Mouse (Mus musculus) v-Abl transformed pro-B cells (cell line): ENCODE measurements at regions not wholly inside any gene's neighbourhood (a gene's known extent, or its start where the extent isn't known, plus 50 kb on each side); places are given as distances from the start of the nearest gene placed in this dataset.

Experiments used
- in situ Hi-C, 2 experiments: fragments of 400-800 bp; cut with MboI; formaldehyde crosslinking; loops; one replicate each; pipeline ENCODE4 v1.15.1; 2025; ENCODE audit not compliant: unreplicated experiment in 2 of 2

GRCm38 (mm10) chr4:142674641-142675465 is 435.7 kb upstream of the Kazn start:
- in situ Hi-C loops, result no loop called here

GRCm38 (mm10) chr4:142671872-142672458 is 432.8 kb upstream of the Kazn start:
- in situ Hi-C loops, result no loop called here

DNA sequence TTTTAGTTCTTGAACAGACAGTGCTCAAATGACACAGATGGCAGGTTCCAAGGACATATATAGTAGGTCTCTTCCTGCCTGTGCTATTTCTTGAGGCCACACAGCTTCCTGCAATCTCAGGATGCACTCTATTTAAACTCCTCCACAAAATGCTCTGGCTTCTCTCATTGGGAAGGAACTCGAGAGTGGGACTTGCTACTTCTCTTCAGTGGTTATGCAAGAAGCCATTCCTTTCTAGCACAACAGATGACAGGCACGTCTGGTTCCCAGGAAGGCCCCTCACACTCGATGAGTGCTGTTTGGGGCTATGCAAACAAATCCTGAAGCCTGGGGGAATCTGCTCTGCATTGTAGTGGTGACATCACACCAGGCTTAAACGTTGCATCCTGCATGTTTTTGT is 425.6 kb upstream of the Kazn start:
- in situ Hi-C loops, result no loop called here

DNA sequence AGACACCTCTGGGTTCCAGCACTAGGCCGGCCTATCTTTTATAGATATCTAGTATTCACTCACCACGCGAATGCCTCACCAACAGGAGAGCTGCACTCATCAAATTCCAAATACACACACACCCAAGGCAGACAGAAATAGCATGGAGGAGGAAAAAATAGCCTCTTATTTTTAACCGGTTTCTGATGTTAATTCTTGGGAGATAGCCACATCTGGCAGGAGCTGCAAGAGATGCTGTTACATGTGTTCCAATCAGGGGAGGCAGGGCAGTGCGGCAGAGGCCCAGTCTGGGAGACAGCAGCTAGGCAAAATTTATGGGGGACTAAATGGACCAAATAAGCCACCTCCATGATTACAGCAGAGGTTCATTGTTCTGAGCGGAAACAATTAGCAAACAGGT is 419.0 kb upstream of the Kazn start:
- in situ Hi-C loops, result no loop called here

DNA sequence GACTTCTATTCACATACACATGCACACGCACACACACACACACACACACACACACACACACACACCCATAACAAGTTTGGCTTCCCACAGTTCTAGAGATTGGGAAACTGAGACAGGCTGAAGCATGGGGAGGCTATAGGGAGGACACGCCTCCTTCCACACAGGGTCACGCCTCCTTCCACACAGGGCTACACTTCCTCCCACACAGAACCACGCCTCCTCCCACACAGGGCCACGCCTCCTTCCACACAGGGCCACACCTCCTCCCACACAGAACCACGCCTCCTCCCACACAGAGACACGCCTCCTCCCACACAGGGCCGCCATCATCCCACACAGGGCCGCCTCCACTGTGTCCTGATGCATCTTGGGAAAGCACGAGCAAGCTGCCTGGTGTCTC is 401.9 kb upstream of the Kazn start:
- in situ Hi-C loops, result no loop called here

DNA sequence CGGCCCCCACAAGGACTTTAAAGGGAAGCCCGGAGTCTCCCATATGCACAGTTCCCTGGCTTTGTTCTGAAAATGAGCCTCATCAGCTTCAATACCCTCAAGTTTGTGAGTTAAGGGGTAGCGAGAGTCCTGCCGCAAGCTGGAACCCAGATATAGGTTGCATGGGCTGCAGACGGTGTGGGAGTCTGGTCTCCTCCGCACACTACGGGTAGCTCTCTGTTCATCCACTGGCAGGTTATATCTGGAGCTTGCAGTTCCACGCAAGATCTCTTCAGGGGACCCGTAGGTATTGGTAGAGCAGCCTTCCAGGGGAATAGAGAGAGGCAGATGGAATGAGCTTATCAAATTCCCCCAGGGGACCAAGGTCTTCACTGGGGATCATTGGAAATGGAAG is 400.1 kb upstream of the Kazn start:
- in situ Hi-C loops, result no loop called here

GRCm38 (mm10) chr4:142638733-142639339 is 399.6 kb upstream of the Kazn start:
- in situ Hi-C loops, result no loop called here

GRCm38 (mm10) chr4:142638057-142638456 is 398.9 kb upstream of the Kazn start:
- in situ Hi-C loops, result no loop called here

GRCm38 (mm10) chr4:142634398-142634797 is 395.2 kb upstream of the Kazn start:
- in situ Hi-C loops, result no loop called here

DNA sequence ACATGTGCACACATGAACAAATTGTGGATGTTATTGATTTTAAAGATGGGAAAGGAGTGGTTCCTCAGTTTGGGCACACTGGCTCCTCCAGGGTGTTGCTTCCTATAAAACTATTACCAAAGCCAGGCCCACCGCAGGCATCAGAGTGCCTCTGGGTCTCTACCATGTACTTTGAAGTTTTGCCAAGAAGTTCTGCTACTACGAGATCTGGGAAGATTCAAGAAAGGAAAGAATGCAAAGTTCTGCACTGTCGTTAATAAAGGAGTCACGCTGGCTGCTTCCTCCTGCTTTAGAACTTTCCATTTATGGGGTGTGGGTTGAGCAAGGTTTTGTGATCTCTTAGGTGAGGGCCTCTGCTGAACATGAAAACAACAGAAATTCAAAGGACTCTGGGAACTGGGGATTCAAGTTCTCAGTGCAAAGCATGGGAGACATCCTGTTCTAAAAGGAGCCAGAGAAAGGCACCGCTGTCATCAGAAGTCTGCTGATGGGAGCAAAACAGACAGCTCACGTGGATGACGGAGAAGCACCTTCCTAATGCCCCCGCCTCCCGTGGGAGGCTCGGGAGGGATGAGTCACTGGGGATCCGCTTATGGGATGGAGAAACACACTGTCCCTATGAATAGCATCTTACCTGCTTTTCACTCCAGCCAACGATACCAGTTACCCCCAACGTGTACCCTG is 394.6 kb upstream of the Kazn start:
- in situ Hi-C loops, result no loop called here

GRCm38 (mm10) chr4:142626503-142627194 is 387.4 kb upstream of the Kazn start:
- in situ Hi-C loops, result no loop called here

DNA sequence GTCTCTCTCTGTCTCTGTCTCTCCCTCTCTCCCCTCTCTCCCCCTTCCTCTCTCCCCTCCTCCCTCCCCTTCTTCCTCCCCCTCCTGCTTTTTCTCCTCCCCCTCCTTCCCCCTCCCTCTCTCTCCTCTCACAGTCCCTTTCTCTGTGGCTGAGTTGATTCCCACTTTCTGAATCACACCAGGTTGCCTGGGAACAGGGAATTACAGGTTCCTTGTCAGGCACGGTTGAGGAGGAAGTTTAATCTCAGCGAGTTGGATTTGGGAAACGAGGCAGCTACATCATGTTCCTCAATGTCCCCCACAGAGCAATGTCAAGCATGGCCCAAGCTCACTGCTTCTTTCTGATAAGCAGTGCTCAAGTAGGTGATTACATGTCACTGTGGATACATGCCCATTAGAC is 386.3 kb upstream of the Kazn start:
- in situ Hi-C loops, result no loop called here

GRCm38 (mm10) chr4:142622151-142622861 is 383.1 kb upstream of the Kazn start:
- in situ Hi-C loops, result no loop called here

DNA sequence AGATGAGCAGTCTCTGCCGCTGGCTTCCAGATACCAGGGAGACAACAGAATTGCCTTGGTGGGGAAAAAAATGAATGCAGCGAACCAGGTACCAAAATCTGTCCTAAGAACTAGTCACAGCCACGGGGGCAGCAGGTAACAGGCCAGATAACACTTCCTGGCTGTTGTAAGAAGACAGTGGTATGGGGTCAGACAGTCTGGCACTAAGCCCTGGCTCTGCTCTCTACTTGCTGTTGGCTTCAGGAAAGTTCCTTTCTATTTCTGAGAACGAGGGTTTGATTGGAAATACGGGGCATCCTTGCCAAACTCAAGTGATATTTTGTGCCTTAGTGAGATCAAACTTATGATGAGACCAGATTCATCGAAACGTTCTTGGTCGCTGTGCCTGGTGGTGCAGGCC is 380.2 kb upstream of the Kazn start:
- in situ Hi-C loops, result no loop called here

- in situ Hi-C loops, result no loop called here
These were observed 379.6 kb upstream of the Kazn start for GRCm38 (mm10) chr4:142618770-142619169.

DNA sequence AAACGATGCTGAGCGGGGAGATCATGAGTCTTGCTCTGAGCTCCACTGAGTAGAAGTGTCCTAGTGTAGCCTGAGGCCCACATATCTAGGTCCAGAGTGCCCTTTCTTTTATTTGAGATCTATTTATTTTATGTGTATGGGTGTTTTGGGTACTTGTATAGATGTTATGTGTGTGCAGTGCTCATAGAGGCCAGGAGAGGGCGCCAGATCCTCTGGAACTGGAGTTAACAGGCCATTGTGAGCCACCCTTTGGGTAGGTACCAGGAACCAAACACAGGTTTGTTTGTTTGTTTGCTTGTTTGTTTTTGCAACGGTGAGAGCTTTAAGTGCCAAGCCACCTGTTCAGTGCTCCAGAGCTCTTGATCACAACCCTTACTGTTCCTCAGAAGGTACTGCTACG is 378.5 kb upstream of the Kazn start:
- in situ Hi-C loops, result no loop called here

GRCm38 (mm10) chr4:142616901-142617300 is 377.7 kb upstream of the Kazn start:
- in situ Hi-C loops, result no loop called here

DNA sequence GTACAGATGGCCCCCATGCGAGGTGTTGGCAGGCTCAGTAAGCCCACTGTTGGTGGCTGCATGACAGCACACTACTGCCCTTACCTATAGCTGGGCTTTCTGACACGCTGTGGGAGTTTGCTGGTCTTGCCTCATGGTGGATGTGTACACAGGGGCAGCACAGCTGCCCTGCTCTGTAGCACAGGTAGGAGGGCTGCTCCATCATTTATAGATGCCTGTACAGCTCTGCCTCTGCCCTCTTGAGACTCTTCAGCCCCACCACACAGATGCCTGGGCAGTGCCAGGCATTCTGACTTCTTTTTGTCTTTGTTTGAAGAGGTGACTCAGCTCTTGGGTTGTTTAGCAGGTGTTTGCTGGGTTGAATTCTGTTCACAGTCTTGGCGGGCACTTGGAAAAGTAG is 365.9 kb upstream of the Kazn start:
- in situ Hi-C loops, result no loop called here

- in situ Hi-C loops, result no loop called here
These were observed 358.0 kb upstream of the Kazn start for GRCm38 (mm10) chr4:142597214-142597613.

DNA sequence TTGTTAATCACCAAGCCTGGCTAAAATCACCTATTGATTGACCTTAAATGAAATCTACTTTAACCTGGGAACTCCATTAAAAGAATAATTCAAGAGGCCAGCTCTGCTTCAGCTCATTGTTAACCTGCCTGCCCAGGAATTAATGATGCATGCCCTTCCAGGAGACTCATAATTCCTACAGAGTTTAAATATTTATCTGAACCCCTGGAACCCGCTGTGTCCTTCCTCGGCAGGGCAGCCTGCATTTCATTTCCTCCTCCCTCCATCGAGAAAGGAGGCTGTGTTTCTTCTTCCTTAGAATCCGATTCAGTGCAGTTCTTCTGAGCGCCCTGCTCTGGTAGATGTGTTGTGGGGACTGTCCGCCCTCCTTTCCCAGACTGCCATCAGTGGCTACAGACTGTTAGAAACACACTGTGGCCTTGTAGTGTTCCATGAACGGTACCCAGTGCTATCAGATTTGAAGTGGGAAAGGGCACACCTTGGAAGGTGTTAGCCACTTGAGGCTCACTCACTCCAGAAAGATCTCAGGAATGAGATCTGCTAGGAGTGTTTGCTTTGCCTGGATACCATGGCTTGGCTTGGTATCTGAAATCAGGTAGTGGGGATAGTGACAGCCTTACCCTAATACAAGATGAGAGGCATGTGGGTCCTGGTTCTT is 350.0 kb upstream of the Kazn start:
- in situ Hi-C loops, result no loop called here
